Mouse (Mus musculus) heart, postnatal 0 days (tissue): ENCODE data around the gene Htra2.

ENCODE experiments used
- CTCF ChIP-seq: IDR thresholded peaks from 2 replicates; pipeline ENCODE4 v1.5.1; 2016; ENCODE audit warnings: antibody characterized with exemption, control low read depth, low read depth
- EP300 ChIP-seq: IDR thresholded peaks from 2 replicates; pipeline ENCODE4 v1.6.1; 2016; ENCODE audit warnings: antibody characterized with exemption, low read depth

- no peak for TF ChIP-seq CTCF
- TF ChIP-seq EP300, result no peak
These were observed 24.0 kb downstream of the Htra2 start for GRCm38 (mm10) chr6:83031111-83031510.
